Mouse (Mus musculus) heart, embryonic 12.5 days (tissue): ENCODE measurements at regions not wholly inside any gene's neighbourhood (a gene's known extent, or its start where the extent isn't known, plus 50 kb on each side); places are given as distances from the start of the nearest gene placed in this dataset.

Experiments
- ATAC-seq: fragments of 200-750 bp; cut with Nextera tagmentation; 2 replicates; pipeline ENCODE4 v1.8.0; 2017; ENCODE audit warnings: moderate TSS enrichment, moderate library complexity; ENCODE audit not compliant: insufficient number of reproducible peaks, low FRiP score
- H3K27ac ChIP-seq: fragments of 300-500 bp; sonication (generic); 2 replicates; pipeline ENCODE4 v1.5.1; 2016; ENCODE audit warnings: mild to moderate bottlenecking, moderate library complexity; ENCODE audit not compliant: poor library complexity, severe bottlenecking
- H3K27me3 ChIP-seq: fragments of 300-500 bp; sonication (generic); replicated peaks from 2 replicates; pipeline ENCODE4 v1.6.1; 2016; ENCODE audit warnings: mild to moderate bottlenecking, moderate library complexity
- H3K36me3 ChIP-seq: fragments of 300-500 bp; sonication (generic); 2 replicates; pipeline ENCODE4 v1.6.1; 2016; ENCODE audit warnings: mild to moderate bottlenecking, moderate library complexity
- H3K4me1 ChIP-seq: fragments of 300-500 bp; sonication (generic); replicated peaks from 2 replicates; pipeline ENCODE4 v1.6.1; 2016; ENCODE audit warnings: mild to moderate bottlenecking
- H3K4me2 ChIP-seq: fragments of 300-500 bp; sonication (generic); 2 replicates; pipeline ENCODE4 v1.6.1; 2016; ENCODE audit warnings: mild to moderate bottlenecking, moderate library complexity
- H3K4me3 ChIP-seq: fragments of 300-500 bp; sonication (generic); 2 replicates; pipeline ENCODE4 v1.5.1; 2016; ENCODE audit warnings: mild to moderate bottlenecking
- H3K9ac ChIP-seq: fragments of 300-500 bp; sonication (generic); 2 replicates; pipeline ENCODE4 v1.6.1; 2016; ENCODE audit warnings: mild to moderate bottlenecking, moderate library complexity
- H3K9me3 ChIP-seq: fragments of 300-500 bp; sonication (generic); replicated peaks from 2 replicates; pipeline ENCODE4 v1.6.1; 2016; ENCODE audit warnings: mild to moderate bottlenecking, moderate library complexity
- WGBS: fragments of 180-500 bp; shearing (Covaris S2); methylation state at CpG from one replicate; pipeline ENCODE4 v1.1.7; 2016; 5-methylcytosine and 5-hydroxymethylcytosine counted together

- 72% methylated on average over 5 of the region's 5 CpGs for WGBS
- Histone ChIP-seq H3K4me1 (peaks cover 3% of the 10 kb centered on the region; the same call in 1 of the 2 replicates), H3K9ac (no peak overlapping the region), H3K36me3 (no peaks in the 10 kb centered on the region), H3K4me3 (no peak overlapping the region), H3K4me2 (no peak overlapping the region), H3K9me3 (no peaks in the 10 kb centered on the region), H3K27ac (no peak overlapping the region), H3K27me3 (no peaks in the 10 kb centered on the region)
- no peak for ATAC-seq
Observed at GRCm38 (mm10) chr5:64655286-64655685, 147.9 kb upstream of the Klf3 start.

- Histone ChIP-seq H3K4me1 (no peaks in the 10 kb centered on the region), H3K36me3 (no peaks in the 10 kb centered on the region), H3K9me3 (no peaks in the 10 kb centered on the region), H3K9ac (no peak overlapping the region), H3K4me3 (no peak overlapping the region), H3K4me2 (no peak overlapping the region), H3K27me3 (no peaks in the 10 kb centered on the region), H3K27ac (no peak overlapping the region)
- 44% methylated on average over 6 of the region's 6 CpGs for WGBS
- no peak for ATAC-seq
Observed at GRCm38 (mm10) chr5:64661959-64662358, 141.2 kb upstream of the Klf3 start.

GRCm38 (mm10) chr5:64662476-64662875, 140.7 kb upstream of the Klf3 start:
- Histone ChIP-seq H3K9ac (no peak overlapping the region), H3K4me2 (no peak overlapping the region), H3K27me3 (no peaks in the 10 kb centered on the region), H3K4me1 (no peaks in the 10 kb centered on the region), H3K9me3 (no peaks in the 10 kb centered on the region), H3K36me3 (no peaks in the 10 kb centered on the region), H3K27ac (no peak overlapping the region), H3K4me3 (no peak overlapping the region)
- no peak for ATAC-seq
- WGBS, result 60% methylated on average over 7 of the region's 7 CpGs

- 94% methylated on average over 1 of the region's 1 CpGs for WGBS
- H3K9me3 ChIP-seq, result no peaks in the 10 kb centered on the region
- no peak overlapping the region for H3K4me3 ChIP-seq
- no peak for ATAC-seq
- H3K4me2 ChIP-seq, result no peak overlapping the region
- H3K36me3 ChIP-seq, result no peaks in the 10 kb centered on the region
- no peaks in the 10 kb centered on the region for H3K27me3 ChIP-seq
- no peaks in the 10 kb centered on the region for H3K4me1 ChIP-seq
- no peak overlapping the region for H3K27ac ChIP-seq
- H3K9ac ChIP-seq, result no peak overlapping the region
Observed at GRCm38 (mm10) chr5:64663766-64664165, 139.4 kb upstream of the Klf3 start.

- WGBS, result 69% methylated on average over 3 of the region's 3 CpGs
- no peak overlapping the region for H3K27ac ChIP-seq
- H3K9ac ChIP-seq, result no peak overlapping the region
- H3K9me3 ChIP-seq, result no peaks in the 10 kb centered on the region
- H3K4me1 ChIP-seq, result no peaks in the 10 kb centered on the region
- no peaks in the 10 kb centered on the region for H3K27me3 ChIP-seq
- no peak for ATAC-seq
- H3K4me2 ChIP-seq, result no peak overlapping the region
- H3K36me3 ChIP-seq, result no peaks in the 10 kb centered on the region
- no peak overlapping the region for H3K4me3 ChIP-seq
Observed at GRCm38 (mm10) chr5:64665064-64665463, 138.1 kb upstream of the Klf3 start.

GRCm38 (mm10) chr5:64666256-64666655, 136.9 kb upstream of the Klf3 start:
- H3K9me3 ChIP-seq, result 0 out of 2 replicates have a peak, but pooled peaks cover 3% of the 10 kb centered on the region
- no peaks in the 10 kb centered on the region for H3K4me1 ChIP-seq
- WGBS, result 59% methylated on average over 3 of the region's 3 CpGs
- H3K9ac ChIP-seq, result no peak overlapping the region
- H3K36me3 ChIP-seq, result no peaks in the 10 kb centered on the region
- no peak for ATAC-seq
- no peak overlapping the region for H3K27ac ChIP-seq
- no peaks in the 10 kb centered on the region for H3K27me3 ChIP-seq
- H3K4me2 ChIP-seq, result no peak overlapping the region
- no peak overlapping the region for H3K4me3 ChIP-seq

GRCm38 (mm10) chr5:64667053-64667452, 136.1 kb upstream of the Klf3 start:
- H3K9ac ChIP-seq, result no peak overlapping the region
- 69% methylated on average over 3 of the region's 3 CpGs for WGBS
- H3K4me3 ChIP-seq, result no peak overlapping the region
- H3K36me3 ChIP-seq, result no peaks in the 10 kb centered on the region
- H3K27ac ChIP-seq, result no peak overlapping the region
- H3K27me3 ChIP-seq, result no peaks in the 10 kb centered on the region
- ATAC-seq, result no peak
- 0 out of 2 replicates have a peak, but pooled peaks cover 3% of the 10 kb centered on the region for H3K9me3 ChIP-seq
- H3K4me1 ChIP-seq, result no peaks in the 10 kb centered on the region
- H3K4me2 ChIP-seq, result no peak overlapping the region

- H3K27ac ChIP-seq, result no peak overlapping the region
- H3K9me3 ChIP-seq, result 0 out of 2 replicates have a peak, but pooled peaks cover 3% of the 10 kb centered on the region
- H3K9ac ChIP-seq, result no peak overlapping the region
- WGBS, result 85% methylated on average over 2 of the region's 2 CpGs
- no peaks in the 10 kb centered on the region for H3K4me1 ChIP-seq
- no peak for ATAC-seq
- no peak overlapping the region for H3K4me2 ChIP-seq
- no peak overlapping the region for H3K4me3 ChIP-seq
- H3K27me3 ChIP-seq, result no peaks in the 10 kb centered on the region
- no peaks in the 10 kb centered on the region for H3K36me3 ChIP-seq
Observed at GRCm38 (mm10) chr5:64673861-64674260, 129.3 kb upstream of the Klf3 start.

- H3K36me3 ChIP-seq, result no peaks in the 10 kb centered on the region
- H3K27me3 ChIP-seq, result no peaks in the 10 kb centered on the region
- no peak for ATAC-seq
- H3K9ac ChIP-seq, result no peak overlapping the region
- H3K4me3 ChIP-seq, result no peak overlapping the region
- no peaks in the 10 kb centered on the region for H3K9me3 ChIP-seq
- no peak overlapping the region for H3K27ac ChIP-seq
- WGBS, result 81% methylated on average over 17 of the region's 17 CpGs
- 0 out of 2 replicates have a peak, but pooled peaks cover 2% of the 10 kb centered on the region for H3K4me1 ChIP-seq
- H3K4me2 ChIP-seq, result no peak overlapping the region
Observed at GRCm38 (mm10) chr5:64676214-64676945, 126.8 kb upstream of the Klf3 start.

- Histone ChIP-seq H3K9ac (no peak overlapping the region), H3K36me3 (no peaks in the 10 kb centered on the region), H3K4me2 (no peak overlapping the region), H3K4me1 (peaks cover 4% of the 10 kb centered on the region; the same call in 1 of the 2 replicates), H3K27me3 (no peaks in the 10 kb centered on the region), H3K9me3 (no peaks in the 10 kb centered on the region), H3K27ac (no peak overlapping the region), H3K4me3 (no peak overlapping the region)
- 80% methylated on average over 8 of the region's 8 CpGs for WGBS
- no peak for ATAC-seq
Observed at GRCm38 (mm10) chr5:64676946-64677588, 126.1 kb upstream of the Klf3 start.

- H3K4me3 ChIP-seq, result no peak overlapping the region
- no peaks in the 10 kb centered on the region for H3K9me3 ChIP-seq
- peaks cover 12% of the 10 kb centered on the region; the same call in 1 of the 2 replicates for H3K4me1 ChIP-seq
- no peak overlapping the region for H3K9ac ChIP-seq
- H3K4me2 ChIP-seq, result no peak overlapping the region
- WGBS, result 96% methylated on average over 2 of the region's 2 CpGs
- no peak overlapping the region for H3K27ac ChIP-seq
- H3K36me3 ChIP-seq, result no peaks in the 10 kb centered on the region
- ATAC-seq, result no peak
- H3K27me3 ChIP-seq, result no peaks in the 10 kb centered on the region
Observed at GRCm38 (mm10) chr5:64678706-64679105, 124.5 kb upstream of the Klf3 start.
